Mouse (Mus musculus): ENCODE results near the gene Ptma.

DNA sequence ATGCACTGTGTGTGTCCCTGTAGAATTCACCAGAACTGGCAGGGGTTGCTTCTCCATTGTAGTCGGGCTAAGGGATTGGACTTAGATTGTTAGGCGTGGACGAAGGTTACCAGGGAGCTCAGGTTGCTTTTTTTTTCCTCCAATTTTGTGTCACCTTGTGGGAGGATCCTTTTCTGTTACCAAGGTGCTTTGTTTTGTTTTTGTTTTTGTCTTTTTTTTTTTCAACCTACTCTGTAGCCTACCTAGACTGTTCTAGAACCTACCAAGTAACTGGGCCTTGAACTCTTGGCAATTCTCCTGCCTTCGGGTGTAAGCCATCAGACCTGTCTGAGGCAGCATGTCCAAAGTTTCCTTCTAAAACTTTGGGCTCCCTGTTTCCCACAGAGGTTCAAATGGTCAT lies 36.6 kb upstream of the Ptma start:
- no peak for TF ChIP-seq CTCF (IDR thresholded peaks at IDR 0.05; ENCODE audit: low read depth)
- TF ChIP-seq EP300 (IDR thresholded peaks at IDR 0.05; ENCODE audit: low read depth): no peak
